Mouse (Mus musculus) cerebellum, adult 11-12 months (tissue): ENCODE measurements at regions not wholly inside any gene's neighbourhood (a gene's known extent, or its start where the extent isn't known, plus 50 kb on each side); places are given as distances from the start of the nearest gene placed in this dataset.

ENCODE experiments used
- DNase-seq: peaks from one replicate; pipeline ENCODE4 v3.0.0; 2022

GRCm38 (mm10) chr13:72023666-72024065, 60.1 kb upstream of the Irx1 start:
- no peak for DNase-seq

- no peak for DNase-seq
Measured at GRCm38 (mm10) chr13:72043930-72044470, 80.5 kb upstream of the Irx1 start.

GRCm38 (mm10) chr13:72056469-72056868, 92.9 kb upstream of the Irx1 start:
- DNase-seq: no peak

- DNase-seq: no peak
Measured at GRCm38 (mm10) chr13:72061659-72062058, 98.1 kb upstream of the Irx1 start.

GRCm38 (mm10) chr13:72063278-72063761, 99.8 kb upstream of the Irx1 start:
- DNase-seq: no peak

GRCm38 (mm10) chr13:72096585-72096984, 133.1 kb upstream of the Irx1 start:
- no peak for DNase-seq

GRCm38 (mm10) chr13:72097268-72097667, 133.7 kb upstream of the Irx1 start:
- peak; percentile 7 for DNase-seq

GRCm38 (mm10) chr13:72097811-72098210, 134.3 kb upstream of the Irx1 start:
- DNase-seq: no peak

GRCm38 (mm10) chr13:72100741-72101140, 137.2 kb upstream of the Irx1 start:
- no peak for DNase-seq

- no peak for DNase-seq
Measured at GRCm38 (mm10) chr13:72108666-72109065, 145.1 kb upstream of the Irx1 start.

GRCm38 (mm10) chr13:72113942-72114341, 150.4 kb upstream of the Irx1 start:
- no peak for DNase-seq

GRCm38 (mm10) chr13:72114776-72115663, 151.5 kb upstream of the Irx1 start:
- no peak for DNase-seq

- DNase-seq: no peak
Measured at GRCm38 (mm10) chr13:72120467-72120866, 156.9 kb upstream of the Irx1 start.

- DNase-seq: no peak
Measured at GRCm38 (mm10) chr13:72120911-72121553, 157.5 kb upstream of the Irx1 start.

GRCm38 (mm10) chr13:72121554-72122229, 158.2 kb upstream of the Irx1 start:
- DNase-seq: no peak

GRCm38 (mm10) chr13:72122230-72122627, 158.7 kb upstream of the Irx1 start:
- DNase-seq: no peak

GRCm38 (mm10) chr13:72128306-72128705, 164.8 kb upstream of the Irx1 start:
- DNase-seq: no peak

GRCm38 (mm10) chr13:72131341-72131740, 167.8 kb upstream of the Irx1 start:
- no peak for DNase-seq

GRCm38 (mm10) chr13:72134101-72134768, 170.7 kb upstream of the Irx1 start:
- DNase-seq: no peak

- DNase-seq: no peak
Measured at GRCm38 (mm10) chr13:72166225-72166624, 202.7 kb upstream of the Irx1 start.

- no peak for DNase-seq
Measured at GRCm38 (mm10) chr13:72167434-72167833, 203.9 kb upstream of the Irx1 start.

GRCm38 (mm10) chr13:72183636-72184035, 220.1 kb upstream of the Irx1 start:
- no peak for DNase-seq
